Mouse (Mus musculus) CD4-positive, CD25-positive, alpha-beta regulatory T cell, adult 4 months (primary cell): ENCODE results near the gene Dnah11. TPM values are rescaled to one million over a fixed set of nuclear protein-coding genes. Genes with fewer than 3 reads are reported as not detected.

Experiments used
- ATAC-seq: one replicate; pipeline ENCODE4 v1.8.0; 2017
- polyA plus RNA-seq, 2 experiments: library from polyadenylated mRNA; unstranded; fragments of 100-300 nt; shearing (Covaris generic); gene quantifications; one replicate each; pipeline ENCODE4 v1.2.1; 2017

The Dnah11 gene
- polyA plus RNA-seq, 2 experiments from 2014 or later = 0.43 to 1.3 TPM

DNA sequence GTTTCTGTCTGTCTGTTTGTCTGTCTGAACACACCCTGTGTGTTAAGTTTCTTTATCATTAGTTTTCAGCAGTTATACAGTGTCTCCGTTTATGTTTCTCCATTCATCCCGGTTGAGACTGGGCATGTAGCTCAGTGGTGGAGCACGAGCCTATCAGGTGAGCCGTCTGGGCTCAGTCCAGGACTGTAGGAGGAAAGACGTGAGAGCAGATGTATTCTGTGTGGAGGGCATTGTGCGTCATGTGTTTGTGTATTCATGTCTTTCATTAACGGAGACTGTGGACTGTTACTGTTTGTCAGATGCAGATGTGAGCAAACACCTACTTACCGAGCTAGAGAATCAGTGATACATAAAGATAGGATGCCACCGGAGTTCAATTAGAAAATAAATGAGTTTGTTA lies 341.8 kb downstream of the Dnah11 start:
- ATAC-seq = no peak

DNA sequence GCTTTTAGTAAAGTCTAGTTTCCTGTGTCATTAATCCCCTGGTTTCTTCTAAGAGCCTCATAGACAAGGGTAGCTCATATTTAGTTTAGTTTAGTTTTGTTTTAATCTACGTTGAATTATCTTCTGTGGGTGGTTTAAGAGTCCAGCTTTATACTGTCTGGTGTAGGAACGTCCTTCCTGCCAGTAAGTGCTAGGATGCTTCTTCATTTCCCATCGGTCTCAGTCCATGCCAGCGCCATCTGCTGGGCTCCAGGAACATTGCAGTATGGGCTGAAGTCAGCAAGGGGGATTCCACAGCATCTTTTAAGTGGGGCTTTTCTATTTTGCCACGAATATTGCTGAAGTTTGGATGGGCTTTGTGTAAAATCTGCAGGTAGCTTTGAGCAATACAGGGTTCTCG lies 345.5 kb downstream of the Dnah11 start:
- peak; percentile 89 for ATAC-seq

DNA sequence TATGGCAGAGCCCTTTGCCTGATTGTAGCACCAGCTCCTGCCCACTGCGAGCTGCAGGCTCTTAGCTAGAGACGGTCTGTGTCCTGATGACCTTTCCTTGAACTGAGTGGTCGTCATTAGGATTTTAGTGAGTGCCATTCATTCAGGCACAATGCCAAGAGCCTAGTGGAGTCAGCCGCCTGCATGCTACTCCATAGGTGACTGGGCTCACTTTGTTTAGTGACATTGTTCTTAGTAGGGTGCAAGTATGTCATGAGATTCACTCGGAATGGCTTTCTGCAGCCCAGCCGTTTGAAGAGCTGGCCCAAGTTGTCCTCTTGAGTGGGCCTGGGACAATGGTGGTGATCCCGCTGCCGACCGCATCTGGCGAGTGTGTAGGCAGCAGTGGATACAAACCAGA lies 348.4 kb downstream of the Dnah11 start:
- no peak for ATAC-seq

DNA sequence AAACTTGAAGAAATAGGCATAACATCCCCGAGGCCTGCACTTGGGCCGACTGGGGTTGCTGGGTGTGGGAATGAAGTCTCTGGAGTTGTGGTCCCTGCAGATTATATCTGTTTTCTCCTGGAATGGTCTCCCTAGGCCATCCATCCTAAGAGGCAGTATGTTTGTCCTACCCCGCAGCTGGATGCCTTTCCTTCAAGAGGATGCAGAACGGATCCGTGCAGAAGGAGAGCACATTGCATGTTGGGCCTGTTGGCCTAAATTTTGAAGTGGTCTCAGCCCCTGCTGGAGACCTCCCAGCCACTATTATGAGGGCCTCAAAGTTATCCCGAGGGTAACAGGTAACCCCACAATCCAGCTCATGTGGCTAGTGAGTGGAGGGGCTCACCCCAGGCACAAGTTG lies 350.2 kb downstream of the Dnah11 start:
- no peak for ATAC-seq

DNA sequence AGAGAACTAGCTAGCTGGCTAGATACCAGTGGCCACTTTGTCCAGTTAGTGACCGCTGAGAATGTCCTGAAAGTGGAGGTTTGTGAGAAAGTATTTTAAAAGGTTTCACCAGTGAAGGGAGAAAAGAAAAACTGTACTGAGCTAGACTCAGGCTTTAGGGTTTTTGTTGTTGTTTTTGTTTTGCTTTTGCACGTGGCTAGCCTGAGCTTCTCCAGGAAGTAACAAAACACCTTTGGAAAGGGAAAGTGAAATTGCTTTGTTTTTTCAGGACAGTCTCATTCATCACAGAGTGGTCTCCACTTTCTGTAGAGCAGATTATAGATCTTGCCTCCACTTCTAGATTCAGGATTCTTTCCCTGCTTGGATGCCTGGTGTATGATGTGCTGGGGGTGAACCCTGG lies 353.9 kb downstream of the Dnah11 start:
- peak; percentile 27 for ATAC-seq

DNA sequence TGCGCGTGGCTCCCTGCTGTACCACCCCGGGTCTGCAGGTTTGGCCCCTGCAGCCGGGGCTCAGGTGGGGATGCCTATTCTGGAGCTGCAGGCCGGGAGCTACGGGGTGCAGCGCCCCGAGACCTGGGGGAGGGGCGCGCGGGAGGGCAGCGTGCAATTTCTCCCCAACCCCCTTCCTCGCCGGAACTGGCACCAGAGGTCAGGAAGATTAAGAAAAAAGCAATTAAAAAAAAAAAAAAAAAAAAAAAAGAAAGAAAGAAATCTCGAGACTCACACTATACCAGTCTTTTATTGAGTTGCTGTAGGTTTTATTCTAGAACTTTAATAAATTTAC lies 354.8 kb downstream of the Dnah11 start:
- no peak for ATAC-seq

- ATAC-seq = peak; percentile 89
These were observed 355.4 kb downstream of the Dnah11 start for GRCm38 (mm10) chr12:117843302-117844074.

- ATAC-seq = no peak
These were observed 356.2 kb downstream of the Dnah11 start for GRCm38 (mm10) chr12:117842676-117843075.

DNA sequence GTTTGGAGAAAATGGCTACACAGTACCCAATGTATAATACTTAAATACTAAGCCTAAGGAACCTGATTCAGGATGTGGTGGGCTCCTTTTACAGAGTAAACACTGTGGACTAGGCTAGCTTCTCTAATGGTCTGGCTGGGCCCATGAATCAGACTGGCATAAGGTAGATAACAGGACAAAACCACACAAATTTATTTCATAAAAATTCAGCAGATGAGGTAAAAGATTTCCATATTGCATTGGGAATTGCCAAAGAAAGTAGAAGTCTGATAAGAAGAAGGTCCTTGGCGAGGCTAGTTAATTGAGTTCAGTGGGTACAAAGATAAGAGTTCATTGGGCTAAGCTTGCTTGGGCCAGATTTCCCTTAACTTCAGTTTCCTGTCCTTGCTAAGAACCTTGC lies 358.1 kb downstream of the Dnah11 start:
- no peak for ATAC-seq

GRCm38 (mm10) chr12:117837376-117837775 lies 361.5 kb downstream of the Dnah11 start:
- no peak for ATAC-seq

- ATAC-seq = no peak
These were observed 363.5 kb downstream of the Dnah11 start for GRCm38 (mm10) chr12:117835371-117835770.

DNA sequence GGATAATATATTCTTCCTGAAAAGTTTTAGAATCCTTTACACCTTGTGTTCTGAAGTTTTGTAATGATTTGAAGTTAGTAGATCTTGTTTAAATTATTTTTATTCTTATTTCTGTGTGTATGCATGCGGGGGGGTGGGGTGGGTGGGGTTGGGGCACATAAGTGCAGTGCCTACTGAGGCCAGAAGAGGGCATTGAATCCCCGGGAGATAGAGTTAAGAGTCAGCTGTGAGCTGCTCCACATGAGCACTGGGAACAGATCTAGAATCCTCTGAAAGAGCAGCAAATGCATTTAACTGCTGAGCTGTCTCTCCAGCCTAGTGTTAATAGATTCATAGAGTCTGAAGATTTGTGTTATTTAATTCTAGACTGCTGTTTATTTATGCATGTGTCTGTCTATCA lies 364.2 kb downstream of the Dnah11 start:
- no peak for ATAC-seq

- no peak for ATAC-seq
These were observed 366.7 kb downstream of the Dnah11 start for GRCm38 (mm10) chr12:117832190-117832589.

DNA sequence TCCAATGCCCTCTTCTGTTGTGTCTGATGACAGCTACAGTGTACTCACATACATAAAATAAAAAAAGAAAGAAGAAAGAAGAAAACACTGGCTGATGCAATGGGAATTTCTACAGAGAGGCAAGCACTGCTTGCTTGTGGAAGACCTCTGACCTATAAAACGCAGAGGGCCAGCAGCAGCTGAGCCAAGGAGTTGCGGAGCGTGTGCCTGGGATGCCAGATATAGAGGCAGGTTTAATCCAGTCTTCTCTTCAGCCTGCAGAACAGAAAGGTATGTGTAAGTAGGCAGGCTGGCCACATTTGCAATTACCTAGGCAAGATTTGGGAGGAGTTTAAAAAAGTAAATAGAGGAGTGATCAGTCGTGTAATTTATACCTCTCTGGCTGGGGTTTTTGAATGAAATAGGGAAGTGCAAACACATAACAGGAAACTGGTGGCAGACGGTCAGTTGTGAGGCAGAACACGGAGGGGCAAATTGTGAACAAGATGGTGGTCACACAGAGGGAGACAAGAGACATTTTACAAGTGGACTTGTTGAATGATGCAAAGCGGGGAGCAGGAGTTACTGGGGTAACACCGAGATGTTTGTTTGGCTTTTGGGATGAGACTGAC lies 367.4 kb downstream of the Dnah11 start:
- ATAC-seq = no peak

DNA sequence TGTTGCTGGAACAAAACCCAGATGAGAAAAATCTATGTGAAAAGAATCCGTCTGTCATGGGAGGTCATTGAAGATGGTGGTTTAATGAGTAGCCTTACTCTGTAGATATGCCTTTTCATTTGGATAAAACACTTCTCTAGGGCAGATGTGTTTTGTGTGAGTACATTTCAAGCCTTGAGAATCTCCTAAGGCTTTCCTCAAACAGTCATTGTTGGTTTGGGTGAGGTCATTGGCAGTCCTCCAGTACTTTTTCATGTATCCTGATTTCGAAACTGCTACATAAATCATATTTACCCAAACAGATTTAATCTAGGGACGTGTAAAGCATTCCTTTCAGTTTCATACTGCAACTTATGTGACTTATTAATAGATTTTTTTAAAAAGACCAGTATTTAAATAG lies 370.5 kb downstream of the Dnah11 start:
- no peak for ATAC-seq

Other genes with a start within 250 kb of the Dnah11 start
- gene Sp4, start 102.4 kb upstream of the Dnah11 start, polyA plus RNA-seq = 10 to 100 TPM; 20.0 to 21.0 TPM